Mouse (Mus musculus) spleen, adult 12 weeks (tissue): ENCODE results near the gene Cd96.

ENCODE experiments used
- DNase-seq: peaks from one replicate; pipeline ENCODE4 v3.0.0; 2022; ENCODE audit warnings: low spot score

The Cd96 gene

DNA sequence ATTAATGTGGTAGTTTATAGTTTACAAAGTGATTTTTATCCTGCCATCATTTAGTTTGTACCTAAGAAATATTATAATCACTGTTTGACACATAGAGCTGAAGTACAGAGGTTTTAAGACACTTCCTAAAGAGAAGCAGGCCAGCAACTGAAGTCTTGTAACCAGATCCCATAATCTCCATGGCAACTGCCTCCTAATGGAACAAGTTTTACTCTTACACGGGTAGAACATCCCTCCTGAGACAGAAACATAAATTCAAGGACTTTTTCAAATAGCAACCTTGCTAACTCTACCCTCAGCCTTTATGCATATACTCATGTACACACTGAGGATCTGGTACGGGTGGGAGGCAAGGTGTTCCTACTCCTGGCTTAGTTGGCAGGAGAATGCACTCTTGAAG lies 83.8 kb downstream of the Cd96 start:
- no peak for DNase-seq

DNA sequence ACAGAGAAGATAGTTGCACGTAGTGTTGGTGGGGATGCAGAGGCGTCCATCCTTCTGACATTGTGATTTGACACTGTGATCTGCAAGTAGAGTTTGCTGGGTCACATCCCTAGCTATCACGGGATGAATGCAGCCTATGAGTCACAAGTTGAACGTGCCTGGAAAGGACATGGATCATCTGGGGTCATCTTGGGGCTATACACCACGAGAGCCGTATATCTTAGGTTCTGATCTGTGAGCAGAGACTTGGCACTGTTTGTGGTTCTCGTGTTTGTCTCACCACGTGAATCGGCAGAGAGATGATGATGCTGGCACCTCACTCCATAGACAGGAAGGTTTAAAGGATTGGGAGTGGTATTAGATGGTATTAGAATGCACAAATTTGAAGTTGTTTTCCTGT lies 86.2 kb downstream of the Cd96 start:
- DNase-seq = no peak

DNA sequence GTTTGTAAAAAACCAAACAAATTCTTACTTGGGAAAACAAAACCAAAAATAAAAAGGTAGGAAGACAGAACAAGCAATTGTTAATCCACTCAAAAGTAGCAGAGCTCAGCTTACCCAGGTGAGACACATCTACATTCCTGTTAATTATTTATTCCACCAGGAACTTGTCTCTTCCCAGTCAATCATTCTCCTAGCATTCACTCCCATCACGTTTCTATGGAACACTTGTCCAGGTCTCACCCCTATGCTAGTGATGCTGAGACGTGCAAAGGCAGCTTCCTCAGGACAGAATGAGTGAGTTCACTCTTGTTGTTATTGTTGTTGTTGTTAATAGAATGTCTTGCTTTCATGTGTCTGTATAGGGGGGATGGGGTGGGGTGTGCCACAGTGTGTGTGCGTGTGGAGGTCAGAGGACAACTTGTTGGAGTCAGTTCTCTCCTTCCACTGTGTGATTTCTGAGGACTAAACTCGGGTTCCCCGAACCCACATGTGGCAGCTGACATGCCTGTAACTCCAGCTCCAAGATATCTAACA lies 97.0 kb downstream of the Cd96 start:
- DNase-seq = no peak

DNA sequence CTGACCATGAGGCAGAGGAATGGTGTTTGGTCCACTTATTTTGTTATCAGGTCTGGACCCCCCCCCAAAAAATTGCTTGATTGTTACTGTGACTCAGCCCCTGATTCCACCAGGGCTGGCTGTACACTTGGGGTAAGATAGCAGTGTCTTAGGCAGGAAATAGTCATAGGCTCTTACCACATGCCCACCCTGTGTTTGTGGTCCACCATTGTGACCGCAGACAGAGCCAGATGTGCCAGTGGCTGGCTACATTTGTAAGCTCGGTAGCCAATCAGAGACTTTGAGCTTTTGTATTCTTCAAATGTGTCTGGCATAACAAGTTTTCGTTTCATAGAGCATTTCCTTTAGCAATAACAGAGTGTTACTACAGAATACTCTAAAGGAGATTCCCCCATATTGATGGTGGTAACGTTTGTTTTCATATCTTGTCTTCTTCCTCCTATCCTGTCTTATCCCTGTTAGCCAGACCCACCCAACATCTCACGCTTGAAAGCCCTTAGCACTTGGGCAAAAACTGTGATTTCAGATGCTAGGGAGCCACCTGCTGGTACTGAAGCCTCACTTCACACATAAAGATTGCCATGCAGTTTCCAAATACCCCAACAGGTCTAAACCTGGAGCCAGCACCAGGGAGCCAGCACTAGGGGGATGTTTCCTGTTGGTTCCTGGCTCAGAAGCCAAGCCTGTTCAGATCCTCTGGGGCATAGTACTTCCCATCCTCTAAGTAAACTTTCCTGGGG lies 97.7 kb downstream of the Cd96 start:
- no peak for DNase-seq

DNA sequence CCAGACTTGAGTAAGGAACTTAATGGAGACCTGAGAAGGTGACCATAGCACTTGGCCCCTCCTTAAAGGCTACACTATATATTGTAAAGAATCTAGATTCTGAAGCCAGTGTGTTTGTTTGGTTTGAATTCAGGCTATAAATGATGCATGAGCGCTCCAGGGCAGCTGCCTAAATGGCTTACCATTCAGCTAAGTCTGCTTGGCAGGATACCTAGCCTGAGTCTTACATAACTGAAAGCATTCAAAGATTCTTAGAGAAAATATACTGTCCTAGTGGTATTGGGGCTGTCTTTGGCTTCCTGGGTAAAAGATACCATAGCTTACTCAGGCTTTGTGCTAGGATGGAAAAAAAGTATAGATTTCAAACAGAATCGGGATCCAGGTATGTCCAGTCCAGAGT lies 98.7 kb downstream of the Cd96 start:
- DNase-seq = no peak

DNA sequence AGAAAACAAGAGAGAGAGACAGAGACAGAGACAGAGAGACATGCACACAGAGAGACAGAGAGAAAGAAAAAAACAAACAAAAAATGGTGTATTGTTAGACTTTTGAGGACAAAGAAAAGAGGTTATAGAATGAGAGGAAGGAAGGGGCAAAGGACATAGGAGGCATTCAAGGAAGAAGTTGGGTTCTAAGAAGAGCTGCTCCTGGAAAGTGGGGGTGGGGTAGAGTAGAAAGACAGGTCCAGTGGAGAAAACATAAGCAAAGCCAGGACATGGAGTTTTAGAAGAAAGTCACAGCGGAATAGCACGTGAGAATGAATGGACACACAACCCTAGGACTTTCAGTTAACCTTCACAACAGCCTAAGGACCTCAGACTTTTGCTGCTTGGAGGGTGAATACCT lies 99.7 kb downstream of the Cd96 start:
- no peak for DNase-seq

DNA sequence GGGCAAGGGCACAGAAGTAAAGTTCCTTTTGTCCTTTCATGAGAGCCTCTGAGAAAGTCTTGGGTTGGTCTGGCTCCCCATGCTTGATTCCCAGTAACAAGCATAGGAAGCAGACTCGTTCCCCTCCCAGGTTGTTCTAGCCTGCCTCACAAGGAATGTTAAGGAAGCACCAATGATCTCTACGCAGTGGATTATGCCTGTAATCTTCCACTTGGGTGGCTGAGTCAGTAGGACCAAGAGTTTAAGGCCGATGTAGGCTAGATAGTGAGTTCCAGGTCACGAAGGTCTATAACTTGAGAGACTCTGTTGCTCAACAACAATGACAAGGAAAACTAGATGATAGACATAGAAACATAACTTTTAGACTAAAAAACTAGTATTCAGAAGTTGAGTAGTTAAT lies 100.3 kb downstream of the Cd96 start:
- DNase-seq = no peak

DNA sequence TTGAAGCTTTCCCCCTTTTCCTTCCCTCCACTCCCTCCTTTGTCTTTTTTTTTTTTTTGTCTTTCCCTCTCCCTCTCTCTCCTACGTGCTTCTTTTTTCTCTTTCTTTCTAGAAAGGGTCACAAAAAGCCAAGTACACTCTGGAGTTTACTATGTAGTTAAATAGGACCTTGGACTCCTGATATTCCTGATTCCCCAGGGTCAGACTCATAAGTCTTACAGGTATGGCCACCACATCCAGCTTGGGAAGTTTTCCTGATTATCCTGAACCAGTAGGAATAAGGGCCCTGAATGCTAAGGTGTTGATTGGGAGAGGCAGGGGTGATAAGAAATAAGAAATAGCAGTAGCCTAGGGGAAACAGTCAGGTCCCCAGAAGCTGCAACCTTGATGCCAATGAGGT lies 100.7 kb downstream of the Cd96 start:
- no peak for DNase-seq

DNA sequence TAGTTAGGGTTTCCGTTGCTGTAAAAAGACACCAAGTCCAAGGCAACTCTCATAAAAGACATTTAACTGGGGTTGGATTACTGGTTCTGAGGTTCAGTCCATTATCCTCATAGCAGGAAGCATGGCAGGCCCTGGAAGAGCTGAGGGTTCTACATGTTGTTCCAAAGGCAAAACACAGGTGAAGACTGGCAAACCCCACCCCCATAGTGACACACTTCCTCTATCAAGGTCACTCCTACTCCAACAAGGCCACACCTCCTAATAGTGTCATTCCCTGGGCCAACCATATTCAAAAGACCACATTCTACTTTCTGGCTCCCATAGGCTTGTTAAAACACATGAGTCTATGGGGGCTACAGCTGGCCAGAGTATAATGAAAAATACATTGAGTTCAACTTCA lies 108.4 kb downstream of the Cd96 start:
- DNase-seq = no peak

DNA sequence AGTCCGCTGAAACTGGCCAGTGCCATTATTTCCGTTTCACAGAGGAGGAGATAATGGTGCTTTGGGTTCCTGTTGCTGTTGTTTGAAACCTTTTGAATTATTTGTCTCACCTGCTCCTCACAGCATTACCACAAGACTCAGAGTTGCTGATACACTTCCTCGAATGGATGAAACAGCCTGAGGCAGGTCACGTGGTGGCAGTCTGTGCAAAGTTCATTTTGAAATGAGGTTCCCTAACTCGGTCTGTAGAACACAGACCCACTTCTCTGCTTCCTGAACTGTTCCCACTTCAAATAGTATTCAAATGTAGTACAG lies 109.2 kb downstream of the Cd96 start:
- no peak for DNase-seq

DNA sequence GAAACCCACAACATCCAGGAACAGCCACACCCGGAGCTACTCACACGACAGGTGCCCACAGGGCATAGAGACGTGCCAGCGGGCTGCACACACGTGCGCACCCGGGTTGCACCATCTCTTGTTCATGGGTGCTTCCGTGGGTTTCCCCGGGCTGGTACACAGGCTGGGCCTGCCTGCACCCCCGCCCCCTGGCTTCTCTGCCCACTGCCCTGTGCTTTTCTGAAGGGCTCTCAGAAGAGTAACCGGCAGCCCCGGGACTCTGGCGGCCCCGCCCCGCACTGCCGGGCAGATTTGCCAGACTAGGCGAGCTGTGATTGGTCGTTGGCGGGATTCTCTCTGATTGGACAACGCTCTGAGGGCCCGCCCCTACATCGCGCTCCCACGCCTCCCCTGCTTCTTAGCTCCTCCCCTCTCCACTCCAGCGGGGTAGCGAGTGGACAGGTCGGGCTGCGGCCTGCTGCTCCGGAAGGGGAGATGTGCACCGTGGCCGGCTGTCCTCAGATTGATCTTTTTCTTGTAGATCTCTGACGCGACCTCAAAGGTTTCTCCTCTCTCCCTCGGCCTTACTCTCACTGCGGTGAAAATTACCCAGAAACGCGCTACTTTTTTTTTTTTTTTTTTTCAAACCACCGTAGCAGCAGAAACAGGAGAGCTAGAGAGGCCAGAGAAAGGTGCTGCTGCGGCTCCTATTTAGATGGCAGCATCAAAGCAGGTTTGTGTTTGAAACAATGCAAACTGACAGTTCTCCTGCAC lies 109.7 kb downstream of the Cd96 start, which contains the start of gene Plcxd2:
TSS of gene Plcxd2 (minus strand) at position 66 of the 753 bp plus-strand sequence.
- DNase-seq = peak; percentile 79

DNA sequence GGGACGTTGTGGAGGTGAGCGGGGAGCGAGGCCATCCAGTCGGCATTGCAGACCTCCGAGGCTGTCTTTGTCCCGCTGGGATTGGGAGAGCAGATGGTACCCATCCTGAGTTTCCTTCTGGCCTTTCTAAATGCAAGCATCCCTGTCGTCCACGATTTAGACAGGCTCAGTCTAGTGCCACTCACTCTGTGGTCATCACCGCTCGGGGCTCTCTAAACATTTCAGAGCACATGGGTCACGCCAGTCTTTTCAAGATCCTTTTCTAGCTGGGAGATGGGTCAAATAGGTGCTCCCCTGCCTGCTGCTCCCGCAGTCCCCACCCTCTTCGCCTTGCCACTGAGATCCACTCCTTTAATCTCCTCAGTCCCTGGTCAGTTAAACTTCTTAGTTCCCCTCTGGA lies 110.3 kb downstream of the Cd96 start:
- DNase-seq = no peak

DNA sequence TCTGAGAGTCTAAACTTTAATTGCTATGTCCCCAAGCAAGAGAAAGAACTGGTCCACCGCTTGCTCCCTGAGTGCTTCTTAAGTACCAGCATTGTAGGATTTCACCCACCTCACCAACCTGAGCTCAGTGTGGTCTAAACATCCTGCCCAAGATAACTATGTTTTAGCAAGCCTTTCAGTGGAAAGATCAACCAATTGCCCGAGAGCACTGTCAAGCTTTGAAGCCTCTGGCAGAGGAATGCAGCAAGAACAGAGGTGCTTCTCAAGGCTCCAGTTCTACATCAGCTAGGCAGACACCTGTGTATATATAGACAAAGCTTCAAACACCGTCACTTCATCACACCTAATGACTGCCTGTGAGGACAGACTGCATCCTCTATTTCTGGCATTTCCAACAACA lies 111.3 kb downstream of the Cd96 start:
- DNase-seq = no peak

DNA sequence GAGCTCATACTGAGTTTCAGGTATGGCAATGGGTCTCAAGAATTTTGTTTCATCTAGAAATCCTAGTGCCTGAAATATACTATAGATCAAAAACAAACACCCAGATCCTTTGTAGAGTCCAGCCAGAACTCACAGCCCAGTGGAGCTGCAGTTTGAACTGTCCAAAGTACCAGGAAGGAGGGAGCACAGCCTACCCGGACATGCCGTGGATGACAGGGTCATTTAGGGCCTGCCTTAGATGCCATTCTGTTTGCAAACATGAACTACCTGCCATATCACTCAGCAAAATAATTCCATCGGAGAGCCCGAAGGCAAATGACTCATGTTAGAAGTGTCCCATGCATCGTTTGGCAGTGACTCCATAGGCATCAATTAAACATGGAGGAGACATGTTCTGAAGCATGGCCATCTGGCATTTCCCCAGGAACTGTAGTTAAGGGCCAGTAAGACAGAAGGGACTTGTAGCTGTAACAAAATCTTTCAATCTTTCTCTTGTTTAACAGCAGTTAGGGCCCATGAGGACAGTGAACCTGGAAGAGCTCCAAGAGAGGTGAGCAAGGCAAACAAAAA lies 111.9 kb downstream of the Cd96 start:
- no peak for DNase-seq

DNA sequence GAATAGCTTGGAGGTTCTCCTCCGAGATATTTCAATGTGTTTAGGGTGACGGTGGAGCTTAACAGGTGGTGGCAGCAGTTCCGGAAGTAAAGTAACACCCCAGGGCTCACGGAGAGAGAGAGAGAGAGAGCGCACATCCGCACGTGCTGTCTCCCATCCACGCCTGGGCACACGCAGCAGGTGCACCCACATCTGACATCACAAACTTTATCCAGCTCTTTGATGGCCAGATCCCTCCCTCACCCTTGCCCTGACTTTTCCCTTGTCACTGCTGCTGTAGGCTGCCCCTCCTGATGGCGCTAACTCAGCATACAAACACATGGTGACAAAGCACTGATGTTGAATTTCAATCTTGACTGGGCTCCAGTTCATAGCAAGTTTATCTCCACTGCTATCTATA lies 113.8 kb downstream of the Cd96 start:
- no peak for DNase-seq

DNA sequence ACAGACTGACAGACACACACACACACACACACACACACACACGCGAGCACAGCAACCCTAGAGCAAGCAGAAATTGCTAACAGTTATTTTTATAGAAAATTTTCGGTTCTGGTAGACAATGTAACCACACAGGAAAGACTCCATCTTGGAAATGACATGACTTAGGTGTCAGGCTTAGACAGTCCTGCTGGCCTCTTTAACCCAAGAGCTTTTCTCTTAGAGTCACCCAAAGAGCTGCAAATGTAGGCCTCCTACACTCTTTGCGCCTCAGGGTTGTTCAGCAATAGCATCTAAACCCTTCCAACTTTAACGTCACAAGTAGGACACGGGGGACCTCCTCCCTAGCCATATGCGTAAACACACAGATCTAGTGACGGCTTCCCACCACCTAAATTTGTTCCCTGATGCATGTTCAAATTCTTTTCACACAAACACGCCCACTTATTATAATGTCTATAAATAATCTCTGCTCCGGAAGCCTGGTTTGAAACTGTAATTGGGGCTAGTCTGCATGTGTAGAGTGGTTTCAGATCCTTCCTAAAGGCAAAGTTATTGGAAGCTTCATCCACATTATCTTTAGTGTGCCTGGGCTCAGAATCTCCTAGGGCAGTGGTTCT lies 118.4 kb downstream of the Cd96 start:
- no peak for DNase-seq

DNA sequence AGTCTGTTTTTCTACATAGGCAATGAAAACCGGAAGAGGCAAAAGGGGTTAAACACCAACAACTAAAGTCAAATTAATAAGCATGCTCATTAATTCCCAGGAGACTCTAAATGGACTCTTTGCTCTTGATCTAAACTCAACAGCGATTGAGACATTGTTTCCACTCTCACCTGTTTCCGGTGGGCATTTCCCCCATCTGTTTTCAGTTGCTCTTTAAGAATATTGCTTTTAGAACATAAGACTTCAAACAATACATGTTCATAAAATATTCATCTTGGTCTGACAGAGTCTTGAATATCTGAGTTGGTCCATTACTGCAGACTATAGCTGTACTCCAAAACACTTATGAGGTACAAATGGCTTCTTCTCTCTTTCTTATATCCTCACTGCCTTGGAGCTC lies 119.1 kb downstream of the Cd96 start:
- no peak for DNase-seq

DNA sequence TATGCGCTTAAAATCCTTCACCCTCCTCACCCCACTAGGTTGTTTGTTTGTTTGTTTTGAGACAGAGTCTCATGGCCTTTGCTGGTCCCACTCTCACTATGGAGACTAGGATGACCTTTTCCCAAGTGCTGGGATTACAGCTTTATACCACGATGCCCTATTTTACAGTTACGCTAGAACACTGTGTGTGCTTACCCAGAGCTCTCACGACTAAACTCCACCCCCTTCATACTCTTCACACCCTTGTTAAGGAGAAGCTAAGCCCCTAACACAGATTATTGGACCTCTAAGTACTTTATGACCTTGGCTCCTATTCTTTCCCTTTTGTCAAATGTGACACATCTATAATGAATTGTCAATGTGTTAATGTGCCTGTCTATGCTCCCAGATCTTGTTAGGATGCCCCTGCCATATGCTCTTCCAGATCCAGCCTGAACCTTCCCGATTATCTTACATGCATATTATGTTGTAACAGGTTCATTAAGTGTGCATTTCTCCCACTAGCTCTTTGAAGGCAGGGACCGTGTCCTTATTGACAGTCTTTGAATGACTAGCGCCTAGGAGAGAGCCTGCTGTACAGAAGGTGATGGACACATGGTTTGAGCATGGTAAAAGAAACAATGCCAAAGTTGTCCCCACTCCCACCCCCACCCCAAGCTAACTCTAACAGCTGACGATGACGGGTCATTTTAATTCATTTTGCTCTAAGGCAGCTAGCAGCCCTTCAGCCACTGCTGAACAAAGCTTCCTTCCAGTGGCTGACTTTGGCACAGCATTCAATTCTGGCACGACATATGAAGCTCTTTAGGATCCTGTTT lies 120.5 kb downstream of the Cd96 start:
- no peak for DNase-seq

DNA sequence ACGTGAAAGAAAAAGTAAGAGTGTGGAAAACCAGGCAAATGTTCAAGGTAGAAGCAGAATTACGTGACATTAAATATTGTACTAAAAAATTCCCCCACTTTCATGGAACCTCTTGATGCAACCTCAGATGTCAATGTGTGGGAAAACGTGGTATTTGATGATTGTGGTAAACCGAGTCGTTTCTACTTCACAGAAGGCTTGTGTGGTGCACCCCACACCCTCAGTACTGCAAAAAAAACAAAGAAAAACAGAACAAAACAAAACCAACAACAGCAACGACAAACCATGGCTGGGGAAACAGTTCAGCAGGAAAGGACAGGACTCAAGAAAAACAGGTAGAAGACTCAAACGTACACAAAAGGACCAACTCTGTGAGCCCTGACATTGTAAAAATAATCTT lies 121.8 kb downstream of the Cd96 start:
- DNase-seq = no peak

DNA sequence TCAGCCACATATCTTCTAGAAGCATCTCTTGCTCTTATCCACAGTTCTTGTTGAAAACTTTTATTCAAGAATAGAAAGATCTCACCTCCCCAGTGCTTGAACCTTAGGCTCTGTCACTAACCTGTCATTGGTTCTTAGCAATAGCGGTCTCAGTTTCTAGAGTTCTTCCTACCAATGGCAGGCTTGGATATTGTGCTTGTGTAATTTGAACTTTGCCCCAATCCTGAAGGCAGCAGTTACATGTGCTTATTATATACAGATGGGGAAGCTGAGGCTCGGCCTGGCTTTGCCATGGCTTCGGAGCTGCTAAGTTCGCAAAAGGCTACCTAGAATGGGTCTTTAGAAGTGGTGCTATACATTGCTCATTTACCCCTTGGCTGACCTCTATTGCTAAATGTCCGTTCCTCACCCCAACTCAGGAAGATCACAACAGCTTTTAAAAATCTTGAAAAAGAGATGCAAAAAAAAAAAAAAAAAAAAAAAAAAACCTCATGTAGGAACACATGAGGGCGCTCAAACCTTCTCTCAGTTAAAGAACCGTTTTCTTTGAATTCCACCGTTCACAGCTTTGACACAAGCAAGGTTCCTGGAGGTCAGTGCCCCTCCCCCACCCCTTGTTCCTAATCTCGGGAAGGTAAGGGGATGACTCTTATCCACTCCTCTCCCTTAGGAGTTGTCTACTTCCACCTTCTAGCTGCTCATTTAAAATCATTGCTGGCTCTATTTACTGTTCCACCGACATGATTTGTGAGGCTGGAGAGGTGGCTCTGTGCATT lies 129.0 kb downstream of the Cd96 start:
- no peak for DNase-seq

DNA sequence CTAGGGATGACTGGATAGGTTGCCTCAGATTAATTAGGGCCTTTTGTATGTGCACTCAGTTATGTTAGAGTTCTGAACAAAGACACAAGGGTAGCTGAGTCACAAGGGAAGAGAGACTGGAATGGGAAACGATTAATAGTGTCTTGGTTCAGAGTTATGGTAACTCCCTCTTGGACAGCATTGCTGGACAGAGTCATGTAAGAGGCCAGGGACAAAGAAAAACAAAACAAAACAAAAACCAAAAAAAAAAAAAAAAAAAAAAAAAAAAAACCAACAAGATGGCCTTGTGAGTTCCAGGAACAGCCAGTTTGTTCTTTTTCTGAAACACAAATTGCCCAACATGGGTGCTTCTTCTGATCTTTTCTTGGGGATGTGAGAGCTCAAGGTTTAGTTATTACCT lies 133.8 kb downstream of the Cd96 start:
- DNase-seq = no peak
